Mouse (Mus musculus) gastrocnemius, postnatal 36 days (tissue): ENCODE data around the gene Olfr543. TPM values are rescaled to one million over a fixed set of nuclear protein-coding genes. Genes with fewer than 3 reads are reported as not detected.

Experiments used
- DNase-seq, 2 experiments: peaks; one replicate each; pipeline ENCODE4 v3.0.0; 2022
- intact Hi-C: fragments of 180-260 bp; cut with DNase I; formaldehyde crosslinking; loops from one replicate; pipeline ENCODE4 v1.15.1; 2025
- total RNA-seq, 2 experiments: library from RNA; stranded (reverse); gene quantifications; 2 replicates each; pipeline ENCODE4 v1.2.3; 2021

Gene Olfr543
- total RNA-seq, 2 experiments from 2014 or later, result not detected

DNA sequence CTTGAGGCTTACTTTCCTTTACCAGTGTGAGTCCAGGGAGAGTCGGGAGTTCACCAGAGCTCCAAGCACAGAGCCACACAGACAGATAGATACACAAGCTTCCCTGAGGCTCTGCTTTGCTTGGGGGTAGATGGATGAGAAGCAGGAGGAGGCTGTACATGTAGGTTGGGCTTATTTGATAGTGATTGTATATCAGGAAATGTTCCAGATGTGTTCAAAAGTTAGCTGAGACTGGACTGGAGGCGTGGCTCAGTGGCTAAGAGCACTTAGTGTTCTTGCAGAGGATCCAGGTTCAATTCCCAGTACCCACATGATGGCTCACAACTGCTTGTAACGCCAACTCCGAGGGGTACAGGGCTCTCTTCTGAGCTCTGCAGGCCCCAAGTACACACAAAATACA, 3.1 kb downstream of the Olfr543 start:
- no peak for DNase-seq
- intact Hi-C loops, result no loop called here

GRCm38 (mm10) chr7:102477377-102477776, 4.1 kb downstream of the Olfr543 start:
- intact Hi-C loops, result no loop called here
- no peak for DNase-seq

GRCm38 (mm10) chr7:102476601-102477000, 4.9 kb downstream of the Olfr543 start:
- intact Hi-C loops, result no loop called here

GRCm38 (mm10) chr7:102472675-102473074, 8.8 kb downstream of the Olfr543 start:
- intact Hi-C loops, result no loop called here
- no peak for DNase-seq

More at GRCm38 (mm10) chr7:102476601-102477000, 4.9 kb downstream of the Olfr543 start:
- DNase-seq, result no peak

DNA sequence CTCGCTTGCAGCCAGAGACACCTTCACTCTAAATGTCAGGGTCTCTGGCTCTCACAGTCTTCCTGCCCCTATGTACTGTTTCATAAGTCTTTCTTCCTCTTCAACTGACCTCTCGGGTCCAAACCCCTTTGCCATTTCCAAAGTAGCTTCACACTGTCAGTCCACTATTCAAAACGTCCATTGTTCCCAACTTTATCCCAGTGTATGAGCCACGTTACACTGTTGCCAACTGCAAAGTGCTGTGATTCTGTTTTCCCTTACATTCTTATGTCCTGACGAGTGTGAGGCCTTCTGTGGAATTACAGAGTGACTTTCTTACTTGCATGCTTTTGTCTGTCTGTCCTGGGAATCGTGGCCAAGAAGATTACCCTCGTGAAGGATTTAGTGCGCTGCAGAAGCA, 13.9 kb downstream of the Olfr543 start:
- DNase-seq, result no peak
- intact Hi-C loops, result no loop called here

GRCm38 (mm10) chr7:102458618-102459380, 22.7 kb downstream of the Olfr543 start:
- intact Hi-C loops, result no loop called here
- no peak for DNase-seq

DNA sequence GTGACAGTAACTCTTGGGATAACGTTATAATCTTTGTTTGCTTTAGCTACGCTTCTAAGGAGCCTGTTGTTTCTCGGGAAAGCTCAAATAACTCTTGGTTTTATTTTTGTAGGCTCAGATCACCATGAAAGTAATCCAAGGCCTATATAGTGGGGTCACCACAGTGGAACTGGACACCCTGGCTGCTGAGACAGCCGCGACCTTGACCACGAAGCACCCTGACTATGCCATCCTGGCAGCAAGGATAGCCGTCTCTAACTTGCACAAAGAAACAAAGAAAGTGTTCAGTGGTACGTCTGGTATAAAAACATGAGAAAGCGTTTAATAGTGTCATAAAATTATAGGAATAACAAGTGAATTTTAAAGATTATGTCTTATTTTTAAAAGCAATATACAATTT, 35.0 kb downstream of the Olfr543 start:
- DNase-seq, result no peak

GRCm38 (mm10) chr7:102444301-102444700, 37.2 kb downstream of the Olfr543 start:
- DNase-seq, result no peak
- intact Hi-C loops, result no loop called here

More for the DNA sequence above, 35.0 kb downstream of the Olfr543 start:
- intact Hi-C loops, result no loop called here

DNA sequence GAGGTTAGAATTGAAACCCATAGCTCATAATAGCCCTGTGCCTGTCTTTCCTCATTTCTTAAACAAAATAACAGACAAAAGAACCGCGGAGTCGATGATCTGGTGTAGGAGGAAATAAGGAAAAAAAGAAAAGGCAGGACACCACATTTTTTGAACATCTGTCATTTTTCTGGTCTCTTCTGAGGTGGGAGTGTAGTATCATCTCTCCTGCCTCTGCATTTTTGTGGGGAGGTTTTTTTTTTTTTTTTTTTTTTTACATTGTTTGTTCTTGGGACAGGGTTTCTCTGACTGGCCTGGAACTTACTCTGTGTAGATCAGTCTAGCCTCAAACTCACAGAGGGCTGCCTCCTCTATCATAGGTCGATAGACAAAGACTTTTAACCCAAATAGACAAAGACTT, 39.0 kb downstream of the Olfr543 start:
- intact Hi-C loops, result no loop called here

GRCm38 (mm10) chr7:102441657-102442391, 39.7 kb downstream of the Olfr543 start, which contains the start of gene Rrm1:
Gene Rrm1, plus strand, starts transcription at chr7:102441695.
- intact Hi-C loops, result no loop called here
- peak; percentile 88 to 92 for DNase-seq

More for the DNA sequence above, 39.0 kb downstream of the Olfr543 start:
- DNase-seq, result no peak

DNA sequence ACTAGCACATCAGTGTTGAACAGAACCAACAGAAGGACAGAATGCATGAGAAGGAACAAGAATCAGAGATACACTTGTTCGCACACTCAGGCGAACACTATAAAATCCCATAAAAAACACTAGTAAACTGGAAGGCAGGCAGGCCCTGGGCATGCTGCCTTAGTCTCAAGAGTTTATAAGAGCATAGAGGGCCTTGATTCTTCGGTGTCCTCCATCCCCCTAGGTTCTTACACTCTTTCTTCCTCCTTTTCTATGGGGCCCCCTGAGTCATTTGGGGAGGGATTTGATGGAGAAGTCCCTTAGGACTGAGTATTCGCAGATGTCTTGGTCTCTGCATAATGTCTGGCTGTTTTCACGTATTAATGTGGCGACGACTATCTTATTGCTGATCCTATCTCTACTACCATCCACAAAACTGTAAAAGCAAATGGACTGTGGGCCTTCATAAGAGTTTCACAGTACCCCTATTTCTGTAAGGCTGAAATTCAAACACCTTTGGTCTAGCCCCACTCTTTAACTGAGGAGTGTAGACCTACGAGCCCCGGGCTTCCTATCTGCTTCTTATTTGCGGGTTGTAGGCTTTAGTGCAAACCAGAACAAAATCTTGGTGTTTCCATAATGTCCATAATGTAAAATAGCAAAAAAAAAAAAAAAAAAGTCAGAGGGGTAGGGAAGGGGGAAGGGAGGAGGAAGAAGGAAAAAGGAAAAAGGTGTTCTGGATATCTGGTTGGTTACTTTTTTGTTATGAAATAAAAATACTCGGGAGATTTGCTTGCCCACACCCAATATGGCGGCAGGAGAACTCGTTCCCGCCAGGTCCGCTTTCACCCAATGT, 40.4 kb downstream of the Olfr543 start:
- intact Hi-C loops, result no loop called here
- DNase-seq, result no peak

DNA sequence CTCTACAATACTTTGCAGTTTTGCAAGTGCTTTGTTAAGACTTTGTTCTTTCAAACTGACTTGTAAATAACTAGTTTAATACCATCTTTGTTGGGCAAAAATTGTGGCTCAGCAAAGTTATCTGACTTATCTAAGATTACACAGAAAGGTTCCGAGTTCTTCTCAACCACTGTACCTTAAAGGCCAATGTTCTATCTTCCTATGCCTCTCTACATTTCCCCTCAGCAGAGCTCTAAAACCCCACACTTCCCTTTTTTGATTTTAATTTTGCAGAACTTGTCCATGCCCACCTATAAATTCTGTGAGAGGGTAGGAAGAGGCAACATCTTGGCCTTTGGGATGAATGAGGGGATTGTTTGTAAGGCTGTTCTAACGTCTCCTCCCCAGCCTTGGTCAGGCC, 47.1 kb downstream of the Olfr543 start:
- DNase-seq, result no peak
- intact Hi-C loops, result no loop called here

Other genes starting within 250 kb of the Olfr543 start
- gene Rhog, start 225.6 kb downstream of the Olfr543 start, total RNA-seq, result 10 to 100 TPM; 15.6 to 15.7 TPM
- gene Stim1, start 213.9 kb downstream of the Olfr543 start, total RNA-seq, result 100 to 1,000 TPM; 155 to 167 TPM
- 10 to 100 TPM; 12.9 to 15.1 TPM for gene Rrm1, start 40.0 kb downstream of the Olfr543 start, total RNA-seq
- not detected for gene Olfr544, start 6.6 kb upstream of the Olfr543 start, total RNA-seq
- not detected for gene Olfr545, start 17.9 kb upstream of the Olfr543 start, total RNA-seq
- gene Olfr547, start 53.1 kb upstream of the Olfr543 start, total RNA-seq, result not detected
- gene Olfr548-ps1, start 59.2 kb upstream of the Olfr543 start, total RNA-seq, result not detected
- gene Olfr549, start 68.2 kb upstream of the Olfr543 start, total RNA-seq, result not detected
- 1 to 10 TPM; 1.7 to 2.8 TPM for gene Trim21, start 83.8 kb upstream of the Olfr543 start, total RNA-seq
- gene Olfr550, start 89.8 kb upstream of the Olfr543 start, total RNA-seq, result under 1 TPM in 1 of 2 experiments, not detected in 1; 0.08 TPM
- not detected for gene Olfr551, start 110.2 kb upstream of the Olfr543 start, total RNA-seq
- under 1 TPM in 1 of 2 experiments, not detected in 1; 0.10 TPM for gene Olfr552, start 116.1 kb upstream of the Olfr543 start, total RNA-seq
- not detected for gene Olfr553, start 136.5 kb upstream of the Olfr543 start, total RNA-seq
- gene Olfr554, start 156.8 kb upstream of the Olfr543 start, total RNA-seq, result not detected
- gene Olfr555, start 177.1 kb upstream of the Olfr543 start, total RNA-seq, result not detected
- not detected for gene Olfr556, start 183.2 kb upstream of the Olfr543 start, total RNA-seq
- gene Trim68, start 205.6 kb upstream of the Olfr543 start, total RNA-seq, result 1 to 10 TPM; 3.6 to 4.2 TPM
- not detected for gene Olfr557, start 214.2 kb upstream of the Olfr543 start, total RNA-seq
- gene Olfr558, start 220.5 kb upstream of the Olfr543 start, total RNA-seq, result 1 to 10 TPM; 1.5 to 1.7 TPM
- gene Olfr33, start 237.4 kb upstream of the Olfr543 start, total RNA-seq, result not detected
- not detected for gene Olfr559, start 245.8 kb upstream of the Olfr543 start, total RNA-seq